Mouse (Mus musculus): Measurements from ENCODE around the gene Hexim1. TPM values are rescaled to one million over a fixed set of nuclear protein-coding genes. Genes with fewer than 3 reads are reported as not detected.

Hexim1 gene
- total and polyA plus RNA-seq, 2 experiments from 2014 or later: 4.5 to 19.1 TPM

DNA sequence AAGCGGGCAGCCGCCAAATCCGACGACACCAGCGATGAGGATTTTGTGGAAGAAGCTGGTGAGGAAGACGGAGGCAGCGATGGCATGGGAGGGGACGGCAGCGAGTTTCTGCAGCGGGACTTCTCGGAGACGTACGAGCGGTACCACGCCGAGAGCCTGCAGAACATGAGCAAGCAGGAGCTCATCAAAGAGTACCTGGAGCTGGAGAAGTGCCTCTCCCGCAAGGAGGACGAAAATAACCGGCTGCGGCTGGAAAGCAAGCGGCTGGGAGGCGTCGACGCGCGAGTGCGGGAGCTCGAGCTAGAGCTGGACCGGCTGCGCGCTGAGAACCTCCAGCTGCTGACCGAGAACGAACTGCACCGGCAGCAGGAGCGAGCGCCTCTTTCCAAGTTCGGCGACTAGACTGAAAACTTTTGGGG lies 1.6 kb downstream of the Hexim1 start:
- Histone ChIP-seq H3K27me3 (ENCODE audit: insufficient read depth, low read length) (no peaks in the 10 kb centered on the region), H3K36me3 (ENCODE audit: insufficient read depth, low read length) (no peaks in the 10 kb centered on the region), H3K4me1 (ENCODE audit: insufficient read depth, low read length) (no peaks in the 10 kb centered on the region; the same call in 1 of the 2 replicates), H3K9ac (replicated peaks; ENCODE audit: low read length, poor library complexity, severe bottlenecking) (peak overlapping the region; percentile 73), H3K4me3 (ENCODE audit: low read depth, low read length) (peak overlapping the region; percentile 60), H3K27ac (ENCODE audit: low read depth, low read length) (peak overlapping the region; percentile 75), H3K9me3 (ENCODE audit: low read length) (no peaks in the 10 kb centered on the region), H3K4me2 (ENCODE audit: low read depth, low read length, poor library complexity, severe bottlenecking) (peak overlapping the region; percentile 92)
- no peak for TF ChIP-seq CTCF (IDR thresholded peaks at IDR 0.05)
- ATAC-seq (ENCODE audit: low FRiP score) (no peak), DNase-seq (ENCODE audit: low spot score) (no peak)
- WGBS: under 1% methylated on average over 38 of the region's 38 CpGs

DNA sequence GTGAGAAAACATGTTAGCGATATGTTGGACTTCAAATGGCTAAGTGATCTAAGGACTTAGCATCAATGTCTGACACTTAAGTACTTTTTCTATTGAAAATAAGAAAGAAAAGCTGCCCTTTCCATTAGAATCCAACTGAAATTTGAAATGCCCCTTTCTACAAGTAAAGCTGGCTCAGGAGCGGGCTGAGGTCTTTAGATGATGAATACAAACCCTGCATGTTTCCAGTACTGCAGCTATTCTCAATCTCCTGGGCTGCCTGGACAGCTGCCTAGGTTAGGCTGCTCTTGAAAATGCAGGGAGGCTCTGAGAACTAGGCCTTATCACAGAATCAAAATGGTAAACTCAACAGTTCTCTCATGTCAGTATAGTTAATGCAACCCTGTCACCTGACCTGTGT lies 2.8 kb downstream of the Hexim1 start:
- H3K9me3 ChIP-seq (ENCODE audit: low read length): no peaks in the 10 kb centered on the region
- H3K4me1 ChIP-seq (ENCODE audit: insufficient read depth, low read length): no peaks in the 10 kb centered on the region
- H3K27ac ChIP-seq (ENCODE audit: low read depth, low read length): no peak overlapping the region
- H3K27me3 ChIP-seq (ENCODE audit: insufficient read depth, low read length): no peaks in the 10 kb centered on the region
- H3K36me3 ChIP-seq (ENCODE audit: insufficient read depth, low read length): no peaks in the 10 kb centered on the region
- WGBS: 73% methylated on average over 2 of the region's 2 CpGs
- H3K4me3 ChIP-seq (ENCODE audit: low read depth, low read length): peak overlapping the region; percentile 5; the same call in 1 of the 2 replicates
- peak overlapping the region; percentile 92 for H3K4me2 ChIP-seq (ENCODE audit: low read depth, low read length, poor library complexity, severe bottlenecking)
- TF ChIP-seq CTCF (IDR thresholded peaks at IDR 0.05): no peak
- DNase-seq (ENCODE audit: low spot score) (no peak), ATAC-seq (ENCODE audit: low FRiP score) (no peak)
- H3K9ac ChIP-seq (replicated peaks; ENCODE audit: low read length, poor library complexity, severe bottlenecking): no peak overlapping the region

DNA sequence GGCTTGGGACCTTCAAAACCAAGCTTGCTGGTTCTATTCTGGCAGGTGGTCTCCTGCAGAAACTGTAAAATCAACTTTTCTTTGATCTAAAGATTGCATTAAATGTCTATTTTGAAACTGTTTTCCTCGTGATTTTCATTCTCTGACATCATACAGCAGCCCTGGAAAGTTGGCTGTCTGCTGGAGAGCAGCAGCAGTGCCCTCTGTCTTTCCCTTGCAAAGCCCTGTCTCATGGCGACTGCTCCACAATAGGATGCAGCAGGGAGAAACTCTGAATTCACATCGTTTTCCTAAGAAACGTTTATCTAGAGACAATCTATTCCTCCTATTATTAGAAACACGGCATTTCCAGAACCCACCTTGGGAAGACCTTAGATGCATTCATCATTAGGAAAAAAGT lies 3.6 kb downstream of the Hexim1 start:
- Histone ChIP-seq H3K4me3 (ENCODE audit: low read depth, low read length) (no peak overlapping the region), H3K4me1 (ENCODE audit: insufficient read depth, low read length) (no peaks in the 10 kb centered on the region), H3K4me2 (ENCODE audit: low read depth, low read length, poor library complexity, severe bottlenecking) (no peak overlapping the region), H3K27ac (ENCODE audit: low read depth, low read length) (no peak overlapping the region), H3K9ac (replicated peaks; ENCODE audit: low read length, poor library complexity, severe bottlenecking) (no peak overlapping the region), H3K36me3 (ENCODE audit: insufficient read depth, low read length) (no peaks in the 10 kb centered on the region), H3K9me3 (ENCODE audit: low read length) (no peaks in the 10 kb centered on the region), H3K27me3 (ENCODE audit: insufficient read depth, low read length) (no peaks in the 10 kb centered on the region)
- ATAC-seq (ENCODE audit: low FRiP score): no peak
- no peak for DNase-seq (ENCODE audit: low spot score)
- 53% methylated on average over 5 of the region's 5 CpGs for WGBS
- peak; percentile 45 for TF ChIP-seq CTCF (IDR thresholded peaks at IDR 0.05)

DNA sequence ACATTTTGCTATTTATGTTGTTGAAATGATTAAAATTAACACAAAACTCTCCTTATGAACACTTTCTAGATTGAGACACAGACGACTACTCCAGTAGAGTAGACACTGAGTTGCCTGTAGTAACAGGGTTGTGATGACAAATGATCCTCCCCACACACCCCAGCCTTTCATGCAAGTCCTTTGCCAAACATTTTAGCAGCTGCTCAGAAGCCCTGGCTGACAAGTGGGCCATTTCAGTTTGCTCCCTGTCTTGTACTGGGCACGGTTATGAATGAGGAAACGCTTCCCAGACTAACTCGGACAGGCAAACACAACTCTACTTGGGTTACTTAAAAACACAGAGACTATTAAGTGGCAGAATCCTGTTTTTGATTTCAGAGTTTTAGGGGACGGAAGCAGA lies 4.3 kb downstream of the Hexim1 start:
- Histone ChIP-seq H3K27ac (ENCODE audit: low read depth, low read length) (no peak overlapping the region), H3K9ac (replicated peaks; ENCODE audit: low read length, poor library complexity, severe bottlenecking) (no peak overlapping the region), H3K27me3 (ENCODE audit: insufficient read depth, low read length) (no peaks in the 10 kb centered on the region), H3K36me3 (ENCODE audit: insufficient read depth, low read length) (no peaks in the 10 kb centered on the region), H3K9me3 (ENCODE audit: low read length) (no peaks in the 10 kb centered on the region), H3K4me1 (ENCODE audit: insufficient read depth, low read length) (no peaks in the 10 kb centered on the region), H3K4me2 (ENCODE audit: low read depth, low read length, poor library complexity, severe bottlenecking) (no peak overlapping the region), H3K4me3 (ENCODE audit: low read depth, low read length) (no peak overlapping the region)
- no peak for TF ChIP-seq CTCF (IDR thresholded peaks at IDR 0.05)
- DNase-seq (ENCODE audit: low spot score) (peak; percentile 31), ATAC-seq (ENCODE audit: low FRiP score) (no peak)
- 70% methylated on average over 5 of the region's 5 CpGs for WGBS

DNA sequence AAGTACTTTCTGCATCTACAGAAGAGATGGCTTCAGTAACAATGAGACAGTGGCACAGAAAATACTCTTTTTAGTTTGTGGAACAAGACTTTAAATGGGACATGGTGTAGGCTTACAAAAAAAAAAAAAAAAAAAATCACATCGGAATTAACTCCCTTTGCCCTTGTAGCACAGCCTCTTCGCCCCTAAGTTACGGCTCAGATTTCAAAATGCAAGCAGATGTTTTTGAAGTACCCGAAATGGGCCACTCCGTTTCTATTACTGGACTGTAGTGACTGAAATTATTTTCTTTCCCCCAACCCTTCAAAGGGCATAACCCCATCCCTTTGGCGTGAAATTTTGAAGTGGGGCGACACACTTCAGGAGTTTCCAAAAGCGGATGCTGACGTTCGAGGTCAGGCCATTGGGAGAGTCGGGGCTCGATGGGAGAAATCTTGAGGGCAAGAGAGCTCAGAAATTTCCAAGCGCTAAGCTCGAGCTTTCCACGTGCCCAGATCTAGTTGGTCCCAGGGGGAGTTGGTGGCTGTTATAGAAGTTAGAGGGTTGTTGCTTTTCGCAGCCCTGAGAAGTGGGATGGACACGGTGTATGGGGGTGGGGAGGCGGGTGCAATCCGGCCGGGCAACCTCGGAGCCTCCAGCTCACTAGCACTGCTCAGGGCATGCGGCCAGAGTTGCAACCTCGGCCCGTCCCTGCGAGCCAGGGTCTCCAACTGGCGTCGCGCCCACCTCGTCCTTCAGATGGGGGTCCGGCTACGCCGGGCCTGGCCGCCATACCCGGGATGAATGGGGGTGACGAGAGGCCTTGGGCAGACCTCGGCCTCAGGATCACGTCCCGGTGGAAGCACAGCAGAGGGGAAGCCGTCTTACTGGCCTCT lies 15.9 kb downstream of the Hexim1 start, which contains the start of gene Hexim2:
TSS of gene Hexim2 (plus strand) at position 729 of the 875 bp plus-strand sequence.
- Histone ChIP-seq H3K4me1 (ENCODE audit: insufficient read depth, low read length) (0 out of 2 replicates have a peak, but pooled peaks cover 7% of the 10 kb centered on the region), H3K9me3 (ENCODE audit: low read length) (no peaks in the 10 kb centered on the region), H3K9ac (replicated peaks; ENCODE audit: low read length, poor library complexity, severe bottlenecking) (peak within 1 kb of the TSS; percentile 98), H3K4me2 (ENCODE audit: low read depth, low read length, poor library complexity, severe bottlenecking) (peak within 1 kb of the TSS; percentile 65), H3K27ac (ENCODE audit: low read depth, low read length) (peak within 1 kb of the TSS; percentile 100), H3K4me3 (ENCODE audit: low read depth, low read length) (peak within 1 kb of the TSS; percentile 87), H3K27me3 (ENCODE audit: insufficient read depth, low read length) (no peaks in the 10 kb centered on the region), H3K36me3 (ENCODE audit: insufficient read depth, low read length) (no peaks in the 10 kb centered on the region)
- DNase-seq (ENCODE audit: low spot score): peak; percentile 83
- under 1% methylated on average over 39 of the region's 39 CpGs for WGBS
- TF ChIP-seq CTCF (IDR thresholded peaks at IDR 0.05): no peak
- ATAC-seq (ENCODE audit: low FRiP score): peak; percentile 59

Measured in midbrain, postnatal 0 days (tissue).